Mouse (Mus musculus) heart, postnatal 0 days (tissue): ENCODE measurements around the gene Reps1. TPM values are rescaled to one million over a fixed set of nuclear protein-coding genes. Genes with fewer than 3 reads are reported as not detected.

Source experiments
- ATAC-seq: fragments of 200-750 bp; cut with Nextera tagmentation; 2 replicates; pipeline ENCODE4 v1.8.0; 2017; ENCODE audit warnings: low read depth, moderate number of reproducible peaks, moderate library complexity; ENCODE audit not compliant: insufficient read depth
- DNase-seq: peaks from one replicate; pipeline ENCODE4 v3.0.0-alpha.2; 2016; ENCODE audit warnings: low spot score
- H3K27ac ChIP-seq: fragments of 300-500 bp; sonication (generic); 2 replicates; pipeline ENCODE4 v1.5.1; 2014; ENCODE audit warnings: low read depth, mild to moderate bottlenecking
- H3K27me3 ChIP-seq: fragments of 300-500 bp; sonication (generic); 2 replicates; pipeline ENCODE4 v1.6.1; 2014; ENCODE audit warnings: low read length, mixed read lengths; ENCODE audit not compliant: control insufficient read depth, insufficient read depth
- H3K36me3 ChIP-seq: fragments of 300-500 bp; sonication (generic); replicated peaks from 2 replicates; pipeline ENCODE4 v1.6.1; 2014; ENCODE audit warnings: low read length, mixed read lengths; ENCODE audit not compliant: control insufficient read depth, insufficient read depth
- H3K4me1 ChIP-seq: fragments of 300-500 bp; sonication (generic); 2 replicates; pipeline ENCODE4 v1.6.1; 2014; ENCODE audit warnings: antibody characterized with exemption; ENCODE audit not compliant: control insufficient read depth, insufficient read depth
- H3K4me2 ChIP-seq: fragments of 300-500 bp; sonication (generic); 2 replicates; pipeline ENCODE4 v1.6.1; 2014; ENCODE audit warnings: low read depth, mild to moderate bottlenecking, low read length, moderate library complexity
- H3K4me3 ChIP-seq: fragments of 300-500 bp; sonication (generic); 2 replicates; pipeline ENCODE4 v1.5.1; 2014; ENCODE audit warnings: low read depth, low read length
- H3K9ac ChIP-seq: fragments of 300-500 bp; sonication (generic); replicated peaks from 2 replicates; pipeline ENCODE4 v1.6.1; 2014; ENCODE audit warnings: low read depth, low read length, mixed read lengths
- H3K9me3 ChIP-seq: fragments of 300-500 bp; sonication (generic); replicated peaks from 2 replicates; pipeline ENCODE4 v1.6.1; 2016; ENCODE audit warnings: low read length; ENCODE audit not compliant: control insufficient read depth
- CTCF ChIP-seq: IDR thresholded peaks from 2 replicates; pipeline ENCODE4 v1.5.1; 2016; ENCODE audit warnings: antibody characterized with exemption, control low read depth, low read depth
- EP300 ChIP-seq: IDR thresholded peaks from 2 replicates; pipeline ENCODE4 v1.6.1; 2016; ENCODE audit warnings: antibody characterized with exemption, low read depth
- WGBS: fragments of 180-500 bp; shearing (Covaris S2); extraction: QIAGEN DNeasy Blood & Tissue Kit; methylation state at CpG from one replicate; pipeline ENCODE4 v1.1.7; 2014; 5-methylcytosine and 5-hydroxymethylcytosine counted together
- polyA plus RNA-seq: library from polyadenylated mRNA; unstranded; fragments of >200 nt; fragmentation: Nextera tagmentation; extraction: Ambion mirVana; gene quantifications from 2 replicates; pipeline ENCODE4 v1.2.1, GENCODE M21; 2015
- total RNA-seq: library from RNA; depleted of rRNA; stranded (reverse); fragments of >200 nt; gene quantifications from 2 replicates; pipeline ENCODE4 v1.2.3, GENCODE M21; 2014; ENCODE audit warnings: low replicate concordance

Reps1 gene
- total and polyA plus RNA-seq, 2 experiments from 2014 or later = 9.2 to 43.4 TPM

DNA sequence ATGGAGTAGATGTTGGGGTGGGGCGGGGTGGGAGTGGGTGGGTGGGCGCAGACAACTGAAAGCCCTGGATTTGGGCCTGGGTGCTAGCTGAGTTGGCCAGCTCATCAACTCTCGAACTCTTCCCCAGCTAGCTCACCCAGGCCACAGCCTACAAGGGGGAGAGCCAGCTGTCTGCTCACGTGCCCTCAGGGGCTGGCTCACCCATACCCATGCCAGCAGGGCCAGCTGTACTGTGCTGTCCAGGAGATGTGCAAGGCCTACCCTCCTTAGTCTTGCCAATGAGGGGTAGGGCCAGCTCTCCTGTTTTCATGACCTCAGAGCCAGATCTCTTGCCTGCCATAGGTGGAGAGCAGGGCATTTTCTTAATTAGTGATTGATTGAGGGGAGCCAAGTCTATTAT lies 21.3 kb upstream of the Reps1 start:
- Histone ChIP-seq H3K36me3 (no peaks in the 10 kb centered on the region), H3K4me3 (no peak overlapping the region), H3K4me1 (no peaks in the 10 kb centered on the region), H3K4me2 (no peak overlapping the region), H3K9ac (no peak overlapping the region), H3K27ac (no peak overlapping the region), H3K27me3 (no peaks in the 10 kb centered on the region), H3K9me3 (no peaks in the 10 kb centered on the region)
- ATAC-seq = no peak
- no peak for DNase-seq
- TF ChIP-seq EP300 (no peak), CTCF (no peak)
- WGBS = 91% methylated on average over 4 of the region's 4 CpGs

DNA sequence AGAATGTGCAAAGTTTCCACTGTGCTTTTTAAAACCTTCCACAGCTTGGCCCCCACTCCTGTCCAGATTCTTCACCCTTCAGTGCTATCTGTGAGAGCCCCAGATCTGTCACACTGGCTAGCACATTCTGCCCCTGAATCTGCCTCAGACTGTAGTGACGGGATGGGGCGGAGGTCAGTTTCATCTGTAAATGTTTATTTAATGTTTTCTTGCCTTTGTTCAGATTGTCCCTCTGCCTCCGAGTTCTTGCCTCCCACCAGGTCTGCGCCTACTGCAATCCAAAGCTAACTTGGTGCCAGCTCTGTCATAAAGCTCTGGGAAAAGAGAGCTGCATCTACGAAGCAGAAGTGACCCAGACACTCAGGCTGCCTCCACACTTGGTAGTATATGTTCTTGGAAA lies 18.8 kb upstream of the Reps1 start:
- no peaks in the 10 kb centered on the region for H3K36me3 ChIP-seq
- H3K4me3 ChIP-seq = no peak overlapping the region
- DNase-seq (no peak), ATAC-seq (no peak)
- no peak overlapping the region for H3K4me2 ChIP-seq
- H3K27ac ChIP-seq = no peak overlapping the region
- H3K4me1 ChIP-seq = no peaks in the 10 kb centered on the region
- 66% methylated on average over 5 of the region's 5 CpGs for WGBS
- TF ChIP-seq EP300 (no peak), CTCF (no peak)
- H3K9ac ChIP-seq = no peak overlapping the region
- H3K9me3 ChIP-seq = no peaks in the 10 kb centered on the region
- no peaks in the 10 kb centered on the region for H3K27me3 ChIP-seq

- DNase-seq (peak; percentile 61), ATAC-seq (peak; percentile 79)
- TF ChIP-seq EP300 = no peak
- no peak for TF ChIP-seq CTCF
- Histone ChIP-seq H3K9ac (no peak overlapping the region), H3K4me2 (no peak overlapping the region), H3K27me3 (no peaks in the 10 kb centered on the region), H3K4me3 (no peak overlapping the region), H3K36me3 (no peaks in the 10 kb centered on the region), H3K4me1 (no peaks in the 10 kb centered on the region), H3K27ac (peak overlapping the region; percentile 36), H3K9me3 (no peaks in the 10 kb centered on the region)
These were observed 9.3 kb upstream of the Reps1 start for GRCm38 (mm10) chr10:18046380-18046779.

- Histone ChIP-seq H3K27me3 (no peaks in the 10 kb centered on the region), H3K9me3 (no peaks in the 10 kb centered on the region), H3K36me3 (no peaks in the 10 kb centered on the region), H3K4me1 (no peaks in the 10 kb centered on the region), H3K4me3 (no peak overlapping the region), H3K4me2 (no peak overlapping the region), H3K9ac (no peak overlapping the region), H3K27ac (no peak overlapping the region)
- DNase-seq = no peak
- 63% methylated on average over 10 of the region's 10 CpGs for WGBS
- TF ChIP-seq CTCF (no peak), EP300 (no peak)
- ATAC-seq = no peak
These were observed 8.1 kb upstream of the Reps1 start for GRCm38 (mm10) chr10:18047380-18048146.

GRCm38 (mm10) chr10:18055009-18055695 lies 509 bp upstream of the Reps1 start:
- 5% methylated on average over 46 of the region's 61 CpGs for WGBS
- TF ChIP-seq CTCF (peak; percentile 41), EP300 (no peak)
- no peaks in the 10 kb centered on the region for H3K9me3 ChIP-seq
- H3K9ac ChIP-seq = peak overlapping the region; percentile 94
- DNase-seq = peak; percentile 88
- no peaks in the 10 kb centered on the region for H3K27me3 ChIP-seq
- peak overlapping the region; percentile 92 for H3K27ac ChIP-seq
- ATAC-seq = peak; percentile 98
- H3K4me3 ChIP-seq = peak overlapping the region; percentile 90
- peaks cover 15% of the 10 kb centered on the region for H3K4me1 ChIP-seq
- H3K4me2 ChIP-seq = peak overlapping the region; percentile 64
- no peaks in the 10 kb centered on the region for H3K36me3 ChIP-seq
